Mouse (Mus musculus): Measurements from ENCODE around the gene Ucn2.

Ucn2 gene

GRCm38 (mm10) chr9:108985710-108986109, at the start of gene Ucn2:
Gene Ucn2 (plus strand): TSS chr9:108986010.
- DNase-seq (ENCODE audit: low spot score in 2 of 2), result no peak

GRCm38 (mm10) chr9:108936418-108937364, 49.1 kb upstream of the Ucn2 start, which contains the start of gene Uqcrc1:
Gene Uqcrc1 (plus strand): TSS chr9:108936633.
- DNase-seq (ENCODE audit: low spot score in 2 of 2), result peak; percentile 90 to 95

GRCm38 (mm10) chr9:108945111-108945510, 40.7 kb upstream of the Ucn2 start:
- no peak for DNase-seq (ENCODE audit: low spot score in 2 of 2)

GRCm38 (mm10) chr9:108945608-108946007, 40.2 kb upstream of the Ucn2 start:
- no peak for DNase-seq (ENCODE audit: low spot score in 2 of 2)

GRCm38 (mm10) chr9:108949231-108949966, 36.4 kb upstream of the Ucn2 start:
- peak in 1 of 2 experiments; percentile 50 for DNase-seq (ENCODE audit: low spot score in 2 of 2)

DNA sequence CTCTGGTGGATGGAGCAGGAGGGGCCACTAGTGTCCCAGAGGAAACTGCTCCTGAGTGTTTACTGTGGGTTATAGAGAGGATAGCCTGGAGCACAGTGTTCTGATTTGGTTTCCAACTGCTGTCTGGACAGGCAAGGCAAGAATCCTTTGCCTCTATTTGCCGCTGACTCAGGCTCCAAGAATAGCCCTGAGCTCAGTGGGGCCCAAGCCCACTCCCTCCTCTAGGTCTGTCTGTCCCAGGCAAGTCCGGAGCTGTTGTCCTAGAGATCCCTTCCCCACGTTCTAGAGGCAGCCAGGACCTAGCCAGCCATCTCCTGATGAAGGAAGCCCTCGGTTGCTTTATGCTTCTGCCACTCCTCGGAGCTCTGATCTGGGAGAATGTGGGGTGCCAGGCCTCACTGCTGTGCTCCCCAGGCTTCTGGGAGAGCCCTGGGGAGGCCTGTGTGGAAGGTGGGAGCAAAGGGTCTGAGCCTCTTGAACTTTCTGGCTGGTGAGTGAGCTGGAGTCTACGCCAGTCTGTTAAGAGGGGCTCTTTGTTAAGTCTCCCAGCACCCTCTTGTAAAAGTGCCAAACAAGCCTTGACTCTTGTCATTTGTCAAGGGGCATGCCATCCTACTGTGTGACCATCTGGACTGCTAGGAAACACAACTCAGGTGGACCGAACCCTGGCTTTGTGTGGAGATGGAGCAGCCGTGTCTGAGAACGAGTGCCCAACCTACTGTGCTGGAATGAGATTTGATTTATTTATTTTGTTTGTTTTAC, 35.7 kb upstream of the Ucn2 start:
- DNase-seq (ENCODE audit: low spot score in 2 of 2), result no peak

- DNase-seq (ENCODE audit: low spot score in 2 of 2), result no peak
These were observed 32.7 kb upstream of the Ucn2 start, which contains the start of gene Col7a1 for GRCm38 (mm10) chr9:108953081-108953636. Gene Col7a1 (plus strand): TSS chr9:108953586.

DNA sequence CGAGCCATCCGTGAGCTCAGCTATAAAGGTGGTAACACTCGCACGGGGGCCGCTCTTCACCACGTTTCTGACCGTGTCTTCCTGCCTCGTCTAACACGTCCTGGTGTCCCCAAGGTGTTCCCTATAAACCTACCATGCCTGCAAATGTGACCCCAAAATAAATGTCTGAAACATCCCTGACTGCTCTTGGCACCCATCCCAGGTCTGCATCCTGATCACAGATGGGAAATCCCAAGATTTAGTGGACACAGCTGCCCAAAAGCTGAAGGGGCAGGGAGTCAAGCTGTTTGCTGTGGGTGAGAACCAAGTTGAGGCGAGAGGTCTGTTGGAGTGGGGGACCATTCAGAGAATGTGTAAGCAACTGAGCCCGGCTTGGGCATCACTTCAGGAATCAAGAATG, 30.6 kb upstream of the Ucn2 start:
- DNase-seq (ENCODE audit: low spot score in 2 of 2), result no peak

DNA sequence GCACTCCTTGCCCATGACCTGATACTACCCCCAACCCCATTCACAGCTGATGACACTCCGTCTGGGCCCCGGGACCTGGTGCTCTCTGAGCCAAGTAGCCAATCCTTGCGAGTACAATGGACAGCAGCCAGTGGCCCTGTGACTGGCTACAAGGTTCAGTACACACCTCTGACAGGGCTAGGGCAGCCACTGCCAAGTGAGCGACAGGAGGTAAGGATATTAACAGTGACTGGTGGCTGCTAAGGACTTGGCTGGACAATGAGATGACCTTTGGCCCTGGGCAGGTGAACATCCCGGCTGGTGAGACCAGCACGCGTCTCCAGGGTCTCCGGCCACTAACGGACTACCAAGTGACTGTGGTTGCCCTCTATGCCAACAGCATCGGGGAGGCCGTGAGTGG, 30.0 kb upstream of the Ucn2 start:
- DNase-seq (ENCODE audit: low spot score in 2 of 2), result no peak

- DNase-seq (ENCODE audit: low spot score in 2 of 2), result no peak
These were observed 22.2 kb upstream of the Ucn2 start for GRCm38 (mm10) chr9:108963577-108963976.

- no peak for DNase-seq (ENCODE audit: low spot score in 2 of 2)
These were observed 21.5 kb upstream of the Ucn2 start for GRCm38 (mm10) chr9:108964338-108964737.

DNA sequence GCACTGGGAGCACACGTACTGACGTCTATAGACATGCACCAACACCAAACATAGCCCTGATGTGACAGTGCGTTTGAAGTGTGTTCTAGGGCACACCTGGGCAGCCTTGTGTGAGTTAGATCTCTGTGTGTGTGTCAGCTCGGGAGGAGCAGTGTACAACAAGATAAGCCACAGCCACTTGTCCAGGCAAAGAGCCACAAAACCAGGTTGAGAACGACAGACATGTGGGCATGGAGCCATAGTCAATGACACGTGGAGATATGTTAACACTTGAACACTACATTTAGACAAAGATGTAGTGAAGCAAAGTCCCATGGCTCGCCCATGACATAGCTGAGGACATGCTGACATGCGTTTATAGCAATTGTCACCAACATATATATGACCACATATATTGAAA, 15.2 kb upstream of the Ucn2 start:
- DNase-seq (ENCODE audit: low spot score in 2 of 2), result no peak

DNA sequence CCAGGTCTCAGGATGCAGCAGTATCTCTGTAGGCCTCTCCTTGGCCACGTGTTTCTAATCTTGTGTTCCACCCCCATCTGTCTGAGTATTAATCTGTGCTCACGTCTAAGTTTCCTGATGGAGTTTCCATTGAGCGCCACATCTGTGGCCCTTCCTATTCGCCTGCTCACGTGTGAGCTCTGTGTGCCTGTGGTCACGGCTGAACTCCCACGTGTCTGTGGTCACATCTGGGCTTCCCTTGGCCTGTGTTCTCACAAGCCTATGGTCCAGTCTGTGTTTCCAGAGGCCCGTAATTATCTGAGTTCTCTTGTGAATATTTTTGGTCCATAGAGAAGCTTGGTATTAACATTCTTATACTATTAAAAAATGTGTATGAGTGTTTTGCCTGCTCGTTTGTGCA, 9.3 kb upstream of the Ucn2 start:
- DNase-seq (ENCODE audit: low spot score in 2 of 2), result no peak

DNA sequence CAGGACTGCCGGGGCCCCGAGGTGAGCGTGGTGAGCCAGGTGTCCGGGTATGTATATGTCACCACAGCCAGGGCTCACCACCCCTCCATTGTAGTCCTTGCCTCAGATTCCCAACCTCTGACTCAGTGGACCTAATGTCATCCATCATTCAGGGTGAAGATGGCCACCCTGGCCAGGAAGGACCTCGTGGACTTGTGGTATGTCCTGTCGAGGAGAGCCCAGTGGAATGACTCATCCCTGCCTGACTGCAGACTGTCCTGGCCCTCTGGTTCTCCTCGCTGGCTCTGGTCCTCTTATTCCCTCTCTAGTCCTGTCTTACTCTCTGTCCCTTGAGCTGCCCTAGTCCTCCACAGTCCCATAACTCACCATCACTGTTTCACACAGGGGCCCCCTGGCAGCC, 7.8 kb upstream of the Ucn2 start:
- no peak for DNase-seq (ENCODE audit: low spot score in 2 of 2)

DNA sequence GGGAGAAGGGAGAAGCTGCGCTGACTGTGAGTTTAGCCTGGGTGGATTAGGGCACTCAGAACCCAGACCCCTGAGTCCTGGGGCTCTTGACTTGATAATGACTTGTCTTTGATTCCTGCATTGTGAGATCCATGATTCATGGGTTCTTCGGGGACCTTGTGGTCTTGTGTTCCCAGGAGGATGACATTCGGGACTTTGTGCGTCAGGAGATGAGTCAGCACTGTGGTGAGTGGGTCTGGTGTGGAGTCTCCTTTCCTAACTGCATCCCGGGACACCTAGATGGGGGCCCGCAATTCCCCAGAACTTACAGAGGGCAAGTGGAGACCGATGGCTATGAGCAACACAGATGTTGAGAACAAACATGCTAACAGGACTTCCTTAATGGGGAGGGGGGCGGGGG, 3.3 kb upstream of the Ucn2 start:
- DNase-seq (ENCODE audit: low spot score in 2 of 2), result no peak

DNA sequence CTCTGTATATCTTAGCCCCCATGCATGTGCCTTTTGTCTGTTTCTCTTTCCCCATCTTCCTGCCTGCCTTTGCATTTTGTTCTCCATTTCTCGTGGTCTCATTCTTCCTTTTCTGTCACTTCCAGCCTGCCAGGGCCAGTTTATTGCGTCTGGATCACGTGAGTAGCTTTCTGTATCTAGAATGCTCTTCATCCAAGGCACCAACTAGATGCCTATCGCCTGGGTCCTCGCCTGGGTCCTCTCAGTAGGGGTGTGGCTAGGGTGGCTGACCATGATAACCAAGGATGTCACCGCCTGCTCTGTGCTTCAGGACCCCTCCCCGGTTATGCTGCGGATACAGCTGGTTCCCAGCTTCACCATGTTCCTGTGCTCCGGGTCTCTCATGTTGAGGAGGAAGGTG, 2.6 kb upstream of the Ucn2 start:
- no peak for DNase-seq (ENCODE audit: low spot score in 2 of 2)

- peak; percentile 67 to 81 for DNase-seq (ENCODE audit: low spot score in 2 of 2)
These were observed 2.0 kb downstream of the Ucn2 start for GRCm38 (mm10) chr9:108987704-108988350.

GRCm38 (mm10) chr9:108989802-108990461, 4.1 kb downstream of the Ucn2 start:
- DNase-seq (ENCODE audit: low spot score in 2 of 2), result no peak

DNA sequence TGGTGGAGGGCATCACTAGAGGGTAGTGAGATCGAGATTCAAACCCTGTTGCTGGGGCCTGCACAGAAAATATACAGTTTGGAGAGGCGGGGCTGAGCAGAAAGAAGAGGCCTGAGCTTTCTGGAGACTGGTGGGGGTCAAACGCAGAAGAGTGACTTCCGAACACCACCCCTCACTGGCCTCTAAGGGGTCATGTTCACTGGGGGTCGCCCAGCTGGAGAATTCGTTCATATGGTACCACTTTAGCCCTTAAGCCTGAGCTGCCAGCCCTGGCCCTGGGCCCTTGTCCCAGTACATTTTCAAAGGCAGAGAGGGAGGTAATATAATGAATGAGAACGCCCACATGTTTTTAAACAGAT, 4.6 kb downstream of the Ucn2 start:
- DNase-seq (ENCODE audit: low spot score in 2 of 2), result no peak

- peak; percentile 93 to 94 for DNase-seq (ENCODE audit: low spot score in 2 of 2)
These were observed 5.7 kb downstream of the Ucn2 start, which contains the start of gene Pfkfb4 for GRCm38 (mm10) chr9:108991428-108992084. Gene Pfkfb4 (plus strand): TSS chr9:108991778.
